Mouse (Mus musculus) embryonic stem cell, embryonic (primary cell): Measurements from ENCODE around the gene Tle3.

Source experiments
- CTCF ChIA-PET, 4 experiments: fragments of 300-600 bp in 2 of 4; fragments of 350-600 bp in 2 of 4; sonication (Branson Sonifier 250); formaldehyde crosslinking; loops; one replicate each; lab custom pipeline; 2022; ENCODE audit warnings: inconsistent platforms in 2 of 4; lab: Charles Lee
- POLR2A ChIA-PET, 4 experiments: fragments of 300-600 bp in 2 of 4; fragments of 350-600 bp in 2 of 4; sonication (Branson Sonifier 250); formaldehyde crosslinking; loops; one replicate each; lab custom pipeline; 2022; ENCODE audit warnings: antibody characterized with exemption in 4 of 4, inconsistent platforms in 1 of 4; lab: Charles Lee

Tle3 gene

GRCm38 (mm10) chr9:61369316-61370273, 2.6 kb upstream of the Tle3 start:
- CTCF ChIA-PET, result interaction anchor here in 3 of 4 experiments (0.6 to 1.6 kb wide), 13 partner anchors 8 to 490 kb away, joined by 3 to 4 read pairs (median 3); no protein-coding TSS in a partner anchor
- POLR2A ChIA-PET, result interaction anchor here (0.6 to 14.9 kb wide), 153 partner anchors 8 to 1357 kb away, joined by 3 to 217 read pairs (median 6); partner anchors contain the start of gene Rplp1 (in 2 of the 4)

GRCm38 (mm10) chr9:61370454-61370888, 1.7 kb upstream of the Tle3 start:
- ChIA-PET POLR2A (interaction anchor here (0.5 to 14.9 kb wide), 126 partner anchors 8 to 1356 kb away, joined by 3 to 217 read pairs (median 5); partner anchors contain the start of gene Rplp1 (in 2 of the 4)), CTCF (interaction anchor here in 3 of 4 experiments (0.5 to 1.6 kb wide), 14 partner anchors 9 to 508 kb away, joined by 3 to 4 read pairs (median 3); no protein-coding TSS in a partner anchor)

GRCm38 (mm10) chr9:61370889-61371754, 1.0 kb upstream of the Tle3 start:
- CTCF ChIA-PET, result interaction anchor here (0.5 to 1.6 kb wide), 13 partner anchors 10 to 508 kb away, joined by 3 to 4 read pairs (median 3); no protein-coding TSS in a partner anchor
- POLR2A ChIA-PET, result interaction anchor here (0.5 to 14.9 kb wide), 122 partner anchors 8 to 1143 kb away, joined by 3 to 217 read pairs (median 6); partner anchors contain the start of genes Rplp1 (in 2 of the 4) and Glce (in 1 of the 4)

GRCm38 (mm10) chr9:61372510-61372975, 377 bp downstream of the Tle3 start:
- ChIA-PET POLR2A (interaction anchor here in 3 of 4 experiments (0.7 to 14.9 kb wide), 32 partner anchors 10 to 750 kb away, joined by 3 to 217 read pairs (median 5); partner anchors contain the start of gene Glce (in 1 of the 3)), CTCF (interaction anchor here in 2 of 4 experiments (0.6 to 1.4 kb wide), 2 partner anchors 32 to 90 kb away, joined by 3 to 5 read pairs; no protein-coding TSS in a partner anchor)

- ChIA-PET POLR2A (interaction anchor here in 3 of 4 experiments (0.6 to 14.9 kb wide), 42 partner anchors 8 to 750 kb away, joined by 3 to 217 read pairs (median 5); partner anchors contain the start of gene Glce (in 1 of the 3)), CTCF (interaction anchor here in 2 of 4 experiments (0.6 to 1.4 kb wide), 3 partner anchors 31 to 505 kb away, joined by 3 to 5 read pairs (median 3); no protein-coding TSS in a partner anchor)
Observed at GRCm38 (mm10) chr9:61372976-61373633, 939 bp downstream of the Tle3 start.

GRCm38 (mm10) chr9:61373634-61373941, 1.4 kb downstream of the Tle3 start:
- POLR2A ChIA-PET, result interaction anchor here in 3 of 4 experiments (0.6 to 14.9 kb wide), 32 partner anchors 9 to 531 kb away, joined by 3 to 217 read pairs (median 5); no protein-coding TSS in a partner anchor

GRCm38 (mm10) chr9:61373942-61374900, 2.1 kb downstream of the Tle3 start:
- POLR2A ChIA-PET, result interaction anchor here in 3 of 4 experiments (0.6 to 14.9 kb wide), 38 partner anchors 9 to 530 kb away, joined by 3 to 217 read pairs (median 4); no protein-coding TSS in a partner anchor
- CTCF ChIA-PET, result interaction anchor here (0.5 to 1.0 kb wide), 7 partner anchors 26 to 504 kb away, joined by 3 to 7 read pairs (median 3); no protein-coding TSS in a partner anchor

More at GRCm38 (mm10) chr9:61373634-61373941, 1.4 kb downstream of the Tle3 start:
- CTCF ChIA-PET, result interaction anchor here in 3 of 4 experiments (0.6 to 1.4 kb wide), 4 partner anchors 31 to 504 kb away, joined by 3 read pairs; no protein-coding TSS in a partner anchor

- POLR2A ChIA-PET, result interaction anchor here in 3 of 4 experiments (0.7 to 14.9 kb wide), 23 partner anchors 7 to 298 kb away, joined by 3 to 217 read pairs (median 5); partner anchors contain the start of gene Tle3 (in 1 of the 3)
- CTCF ChIA-PET, result interaction anchor here in 1 of 4 experiments (0.5 kb wide), 1 partner anchor 416 kb away, joined by 7 read pairs; no protein-coding TSS in a partner anchor
Observed at GRCm38 (mm10) chr9:61375002-61375401, 2.8 kb downstream of the Tle3 start.

- POLR2A ChIA-PET, result interaction anchor here in 3 of 4 experiments (0.6 to 14.9 kb wide), 27 partner anchors 8 to 292 kb away, joined by 3 to 217 read pairs (median 6); partner anchors contain the start of gene Tle3 (in 1 of the 3)
Observed at GRCm38 (mm10) chr9:61375802-61376561, 3.8 kb downstream of the Tle3 start.

GRCm38 (mm10) chr9:61376650-61377049, 4.5 kb downstream of the Tle3 start:
- ChIA-PET POLR2A (interaction anchor here in 3 of 4 experiments (0.8 to 14.9 kb wide), 32 partner anchors 8 to 506 kb away, joined by 3 to 217 read pairs (median 6); partner anchors contain the start of gene Tle3 (in 1 of the 3)), CTCF (interaction anchor here in 1 of 4 experiments (0.6 kb wide), 2 partner anchors 51 to 1035 kb away, joined by 3 to 6 read pairs; no protein-coding TSS in a partner anchor)

More at GRCm38 (mm10) chr9:61375802-61376561, 3.8 kb downstream of the Tle3 start:
- CTCF ChIA-PET, result interaction anchor here in 1 of 4 experiments (0.6 kb wide), 1 partner anchor 1034 kb away, joined by 6 read pairs; no protein-coding TSS in a partner anchor

- ChIA-PET CTCF (interaction anchor here (0.6 to 0.7 kb wide), 6 partner anchors 9 to 1159 kb away, joined by 3 to 5 read pairs (median 4); partner anchors contain the start of gene Coro2b (in 1 of the 4)), POLR2A (interaction anchor here (0.6 to 14.9 kb wide), 57 partner anchors 7 to 1059 kb away, joined by 3 to 217 read pairs (median 5); partner anchors contain the start of gene Tle3 (in 1 of the 4))
Observed at GRCm38 (mm10) chr9:61377706-61378479, 5.7 kb downstream of the Tle3 start.

- ChIA-PET CTCF (interaction anchor here in 2 of 4 experiments (0.6 to 0.7 kb wide), 3 partner anchors 8 to 289 kb away, joined by 3 to 5 read pairs (median 4); no protein-coding TSS in a partner anchor), POLR2A (interaction anchor here in 3 of 4 experiments (0.6 to 14.9 kb wide), 46 partner anchors 9 to 219 kb away, joined by 3 to 217 read pairs (median 5); partner anchors contain the start of gene Tle3 (in 1 of the 3))
Observed at GRCm38 (mm10) chr9:61378516-61378915, 6.3 kb downstream of the Tle3 start.
